Mouse (Mus musculus) olfactory bulb, adult 2 months (tissue): ENCODE data around the gene Olfr1382. TPM values are rescaled to one million over a fixed set of nuclear protein-coding genes. Genes with fewer than 3 reads are reported as not detected.
"Not testable (repeated sequence)": the region's sequence is repeated elsewhere in the genome, so short reads cannot be mapped to it uniquely, and the experiment has no call there.

ENCODE experiments used
- H3K27ac ChIP-seq: fragments of 200-500 bp; 2 replicates; pipeline ENCODE4 v1.5.1; 2012; ENCODE audit warnings: low read depth, low read length; ENCODE audit not compliant: insufficient read depth
- H3K4me1 ChIP-seq: fragments of 200-500 bp; 2 replicates; pipeline ENCODE4 v1.6.1; 2012; ENCODE audit warnings: low read length; ENCODE audit not compliant: control insufficient read depth, insufficient read depth
- H3K4me3 ChIP-seq: fragments of 200-500 bp; 2 replicates; pipeline ENCODE4 v1.5.1; 2012; ENCODE audit warnings: mild to moderate bottlenecking, low read depth, low read length, moderate library complexity; ENCODE audit not compliant: insufficient read depth
- CTCF ChIP-seq: fragments of 200-500 bp; IDR thresholded peaks from 2 replicates; pipeline ENCODE4 v1.5.1; 2012; ENCODE audit warnings: low read depth, mild to moderate bottlenecking, low read length, moderate library complexity; ENCODE audit not compliant: insufficient read depth
- POLR2A ChIP-seq: fragments of 200-500 bp; IDR thresholded peaks from 2 replicates; pipeline ENCODE4 v1.6.1; 2012; ENCODE audit warnings: mild to moderate bottlenecking, low read depth, low read length, moderate library complexity; ENCODE audit not compliant: insufficient read depth
- WGBS: fragments of 180-500 bp; shearing (Covaris S2); methylation state at CpG from one replicate; pipeline ENCODE4 v1.1.7; 2018; 5-methylcytosine and 5-hydroxymethylcytosine counted together
- polyA plus RNA-seq: library from polyadenylated mRNA; stranded (reverse); fragments of >200 nt; gene quantifications from 2 replicates; pipeline ENCODE4 v1.2.4, GENCODE M21; 2012; ENCODE audit warnings: low replicate concordance; ENCODE audit not compliant: missing spikeins, insufficient read depth, insufficient read length

Olfr1382 gene
- polyA plus RNA-seq: not detected in 2 replicates

DNA sequence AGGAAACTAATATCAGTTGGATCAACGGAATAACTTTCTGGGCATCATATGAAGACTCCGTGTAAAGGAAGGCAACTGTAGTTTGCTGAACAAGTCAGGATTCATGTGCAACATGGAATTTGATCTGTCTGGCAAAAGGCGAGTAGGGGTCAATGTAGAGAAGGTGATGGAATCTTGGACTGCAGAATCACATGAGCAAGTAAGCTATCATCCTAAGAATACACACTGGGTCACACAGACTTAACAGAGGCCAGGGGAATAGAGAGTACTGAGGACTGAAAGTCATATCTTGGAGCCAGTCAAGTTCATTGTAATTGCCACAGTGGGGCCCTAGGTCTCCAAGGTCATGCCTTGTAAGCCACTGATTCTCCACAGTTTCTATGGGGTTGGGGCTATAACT, at the start of gene Olfr1382:
Olfr1382 (plus strand) TSS at position 301 of the 400 bp plus-strand sequence.
- WGBS: 81% methylated on average over 3 of the region's 3 CpGs
- Histone ChIP-seq H3K27ac (no peak within 1 kb of the TSS), H3K4me1 (no peaks in the 10 kb centered on the region), H3K4me3 (no peak within 1 kb of the TSS)
- TF ChIP-seq CTCF (no peak), POLR2A (no peak)

DNA sequence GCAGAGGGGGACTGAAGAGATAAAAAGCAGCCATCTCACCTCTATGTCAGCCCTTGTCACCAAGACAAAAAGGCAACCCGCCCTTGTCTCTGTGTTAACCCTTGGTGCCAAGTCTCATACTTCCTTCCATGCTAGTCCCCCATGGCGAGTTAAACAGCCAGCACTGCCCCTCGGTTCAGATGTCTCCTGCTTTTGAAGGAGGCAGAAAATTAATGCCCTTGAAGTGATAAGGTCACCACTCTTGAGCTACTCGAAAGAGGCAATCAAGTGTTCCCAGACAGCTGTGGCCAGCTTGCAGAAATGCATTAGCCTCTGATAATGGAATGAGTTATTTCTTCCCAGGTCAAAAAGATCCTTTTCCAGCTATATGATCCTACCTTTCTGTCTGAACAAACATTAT, 42.1 kb upstream of the Olfr1382 start:
- Histone ChIP-seq H3K27ac (no peak overlapping the region), H3K4me1 (no peaks in the 10 kb centered on the region), H3K4me3 (no peak overlapping the region)
- WGBS: 77% methylated on average over 4 of the region's 4 CpGs
- TF ChIP-seq CTCF (no peak), POLR2A (no peak)

DNA sequence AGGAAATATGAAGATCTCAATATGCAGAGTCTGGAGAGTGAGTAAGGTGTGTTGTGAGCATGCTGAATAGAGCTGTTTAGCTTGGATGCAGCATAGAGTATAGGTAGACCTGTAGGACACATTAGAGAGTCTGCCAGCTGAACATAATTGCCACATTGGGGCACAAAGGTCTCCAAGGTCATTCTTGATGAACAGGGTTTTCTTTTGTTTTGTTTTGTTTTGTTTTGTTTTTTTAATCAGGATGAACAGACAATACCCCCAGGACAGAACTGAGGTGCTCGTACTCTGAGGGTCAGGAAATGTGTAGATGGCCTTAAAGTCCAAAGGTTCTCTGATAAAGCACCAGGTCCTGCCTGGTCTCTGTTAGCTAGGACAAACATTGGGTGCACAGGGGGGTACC, 39.3 kb upstream of the Olfr1382 start, which contains the start of gene Olfr1385:
Olfr1385 (plus strand) TSS at position 301 of the 400 bp plus-strand sequence.
- H3K27ac ChIP-seq, H3K4me1 ChIP-seq, H3K4me3 ChIP-seq: not testable (repeated sequence)
- 83% methylated on average over 1 of the region's 1 CpGs for WGBS

DNA sequence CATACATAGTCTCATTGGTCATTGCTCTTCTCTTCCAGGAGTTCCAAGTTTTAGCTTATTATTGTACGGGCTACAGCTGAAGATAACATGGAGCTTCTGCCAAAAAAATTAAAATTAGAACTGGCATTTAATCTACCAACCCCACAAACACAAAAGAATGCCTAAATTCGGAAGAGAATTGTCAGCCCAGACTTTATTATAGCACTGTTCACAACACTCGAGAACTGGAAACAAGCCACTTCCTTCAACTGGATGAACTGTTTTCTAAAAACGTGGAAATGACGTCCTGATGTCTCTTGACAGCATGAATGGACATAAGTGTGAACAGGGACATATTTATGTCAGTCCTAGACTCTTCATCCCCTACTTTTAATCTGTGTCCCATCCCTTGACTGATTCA, 10.0 kb upstream of the Olfr1382 start:
- H3K4me1 ChIP-seq: no peaks in the 10 kb centered on the region
- H3K4me3 ChIP-seq: no peak overlapping the region
- 60% methylated on average over 5 of the region's 5 CpGs for WGBS
- TF ChIP-seq CTCF: no peak
- TF ChIP-seq POLR2A: no peak
- no peak overlapping the region for H3K27ac ChIP-seq

DNA sequence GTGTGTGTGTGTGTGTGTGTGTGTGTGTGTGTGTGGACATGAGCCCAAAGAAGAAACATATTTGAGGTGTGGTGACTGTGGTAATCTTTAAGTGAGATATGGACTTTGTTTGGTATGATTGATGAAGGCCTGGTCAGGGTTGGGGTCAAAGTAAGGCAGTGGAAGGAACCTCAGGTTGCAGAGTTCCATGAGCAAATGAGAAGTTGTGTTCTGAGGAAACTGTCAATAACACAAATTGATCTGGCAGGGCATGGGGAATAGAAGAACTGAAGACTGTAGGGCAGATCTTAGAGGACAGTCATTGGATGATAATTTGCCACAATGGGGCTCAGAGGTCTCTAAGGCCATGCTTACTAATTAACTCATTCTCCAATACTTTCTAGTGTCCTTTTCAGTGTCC, 8.7 kb upstream of the Olfr1382 start, which contains the start of gene Olfr1383:
Olfr1383 (plus strand) TSS at position 301 of the 400 bp plus-strand sequence.
- H3K4me1 ChIP-seq: no peaks in the 10 kb centered on the region
- TF ChIP-seq CTCF: no peak
- TF ChIP-seq POLR2A: no peak
- no peak within 1 kb of the TSS for H3K27ac ChIP-seq
- no peak within 1 kb of the TSS for H3K4me3 ChIP-seq

DNA sequence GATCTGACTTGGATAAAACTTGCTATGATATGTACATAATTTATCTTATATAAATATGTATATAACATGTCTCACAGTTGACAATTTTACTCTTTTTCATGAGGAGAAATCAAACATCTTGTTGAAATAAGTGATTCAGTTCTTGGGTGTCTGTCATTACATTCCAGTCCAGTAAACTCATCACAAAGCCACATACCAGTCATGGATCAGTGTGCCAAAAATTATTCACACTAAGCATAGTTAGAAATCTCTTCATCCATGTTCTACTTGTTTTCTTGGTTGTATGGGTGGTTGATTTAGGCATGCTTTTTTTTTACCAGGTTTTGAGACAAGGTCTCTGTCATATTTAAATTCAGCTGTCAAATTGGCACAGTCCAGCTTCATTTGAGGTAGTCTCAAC, 4.7 kb downstream of the Olfr1382 start:
- no peaks in the 10 kb centered on the region for H3K4me1 ChIP-seq
- no peak for TF ChIP-seq CTCF
- no peak for TF ChIP-seq POLR2A
- no peak overlapping the region for H3K27ac ChIP-seq

DNA sequence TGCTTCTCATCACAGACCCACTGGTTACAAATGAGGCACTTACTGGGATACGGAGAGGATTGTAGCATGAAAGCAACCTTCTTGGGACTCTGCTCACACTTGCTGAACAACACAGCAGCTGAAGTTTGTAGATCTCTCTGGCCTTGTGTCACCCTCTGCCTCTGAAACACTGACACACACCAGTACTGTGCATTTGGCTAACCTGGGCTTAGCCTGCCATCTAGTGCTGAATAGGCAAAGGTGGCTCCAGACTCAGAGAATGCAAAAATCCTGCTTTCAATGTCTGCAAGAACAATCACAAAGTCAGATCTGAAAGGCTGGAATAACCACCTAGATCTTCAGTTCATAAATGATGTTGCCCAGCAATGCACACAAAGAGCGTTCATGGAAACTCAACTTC, 8.6 kb downstream of the Olfr1382 start:
- H3K4me1 ChIP-seq, H3K27ac ChIP-seq, H3K4me3 ChIP-seq: not testable (repeated sequence)
- 80% methylated on average over 2 of the region's 2 CpGs for WGBS

More for the DNA sequence above, 4.7 kb downstream of the Olfr1382 start:
- H3K4me3 ChIP-seq: no peak overlapping the region

DNA sequence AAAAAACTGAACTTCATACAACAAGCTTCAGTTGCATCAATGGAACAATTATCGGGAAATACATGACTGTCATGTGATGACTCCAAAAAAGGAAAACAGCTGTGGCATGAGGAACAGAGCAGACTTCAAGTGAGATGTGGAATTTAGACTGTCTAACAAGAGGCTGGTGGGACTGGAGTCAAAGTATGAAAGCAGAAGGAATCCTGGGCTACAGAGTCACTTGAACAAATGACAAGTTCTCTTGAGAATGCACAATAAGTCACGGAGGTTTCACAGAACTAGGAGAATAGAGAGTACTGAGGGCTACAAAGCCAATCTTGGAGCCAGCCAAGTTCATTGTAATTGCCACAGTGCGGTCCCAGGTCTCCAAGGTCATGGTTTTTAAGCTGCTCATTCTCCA, 15.1 kb downstream of the Olfr1382 start, which contains the start of gene Olfr1381:
Olfr1381 (plus strand) TSS at position 301 of the 400 bp plus-strand sequence.
- 66% methylated on average over 3 of the region's 3 CpGs for WGBS

DNA sequence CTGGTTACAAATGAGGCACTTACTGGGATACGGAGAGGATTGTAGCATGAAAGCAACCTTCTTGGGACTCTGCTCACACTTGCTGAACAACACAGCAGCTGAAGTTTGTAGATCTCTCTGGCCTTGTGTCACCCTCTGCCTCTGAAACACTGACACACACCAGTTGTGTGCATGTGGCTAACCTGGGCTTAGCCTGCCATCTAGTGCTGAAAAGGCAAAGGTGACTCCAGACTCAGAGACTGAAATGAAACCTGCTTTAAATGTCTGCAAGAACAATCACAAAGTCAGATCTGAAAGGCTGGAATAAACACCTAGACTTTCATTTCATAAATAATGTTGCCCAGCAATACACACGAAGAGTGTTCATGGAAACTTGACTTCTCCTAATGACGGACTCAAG, 26.0 kb downstream of the Olfr1382 start:
- WGBS: 94% methylated on average over 3 of the region's 3 CpGs
- not testable (repeated sequence) for H3K27ac ChIP-seq, H3K4me1 ChIP-seq, H3K4me3 ChIP-seq

More for the DNA sequence above, 15.1 kb downstream of the Olfr1382 start, which contains the start of gene Olfr1381:
- not testable (repeated sequence) for H3K4me1 ChIP-seq, H3K4me3 ChIP-seq, H3K27ac ChIP-seq

DNA sequence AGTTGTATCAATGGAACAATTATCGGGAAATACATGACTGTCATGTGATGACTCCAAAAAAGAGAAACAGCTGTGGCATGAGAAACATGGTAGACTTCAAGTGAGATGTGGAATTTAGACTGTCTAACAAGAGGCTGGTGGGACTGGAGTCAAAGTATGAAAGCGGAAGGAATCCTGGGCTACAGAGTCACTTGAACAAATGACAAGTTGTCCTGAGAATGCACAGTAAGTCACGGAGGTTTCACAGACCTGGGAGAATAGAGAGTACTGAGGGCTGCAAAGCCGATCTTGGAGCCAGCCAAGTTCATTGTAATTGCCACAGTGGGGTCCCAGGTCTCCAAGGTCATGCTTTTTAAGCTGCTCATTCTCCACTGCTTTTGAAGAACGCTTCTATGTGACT, 28.5 kb downstream of the Olfr1382 start, which contains the start of gene Olfr1380:
Olfr1380 (plus strand) TSS at position 301 of the 400 bp plus-strand sequence.
- not testable (repeated sequence) for H3K27ac ChIP-seq, H3K4me1 ChIP-seq, H3K4me3 ChIP-seq
- 64% methylated on average over 5 of the region's 5 CpGs for WGBS

DNA sequence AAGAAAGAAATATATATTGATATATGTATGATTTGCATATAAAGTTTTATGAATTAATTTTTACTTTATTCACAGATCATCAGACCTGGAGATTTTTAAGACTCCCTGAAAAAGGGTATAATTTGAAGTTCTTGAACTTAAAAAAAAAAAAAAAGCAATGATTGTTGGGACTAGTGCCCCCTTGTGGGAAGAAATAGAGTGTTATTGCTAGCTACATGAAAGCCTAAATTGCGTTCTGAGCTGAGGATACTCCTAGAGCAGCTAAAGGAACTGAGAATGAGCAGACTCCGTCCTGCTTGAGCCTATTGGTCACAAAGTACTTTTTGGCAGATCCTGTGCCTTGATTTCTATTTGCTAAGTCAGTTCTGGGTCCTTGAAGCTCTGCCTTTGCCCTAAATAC, 47.0 kb downstream of the Olfr1382 start:
- whole genome bisulfite sequencing: 54% methylated on average over 2 of the region's 2 CpGs
- not testable (repeated sequence) for H3K4me1 ChIP-seq

DNA sequence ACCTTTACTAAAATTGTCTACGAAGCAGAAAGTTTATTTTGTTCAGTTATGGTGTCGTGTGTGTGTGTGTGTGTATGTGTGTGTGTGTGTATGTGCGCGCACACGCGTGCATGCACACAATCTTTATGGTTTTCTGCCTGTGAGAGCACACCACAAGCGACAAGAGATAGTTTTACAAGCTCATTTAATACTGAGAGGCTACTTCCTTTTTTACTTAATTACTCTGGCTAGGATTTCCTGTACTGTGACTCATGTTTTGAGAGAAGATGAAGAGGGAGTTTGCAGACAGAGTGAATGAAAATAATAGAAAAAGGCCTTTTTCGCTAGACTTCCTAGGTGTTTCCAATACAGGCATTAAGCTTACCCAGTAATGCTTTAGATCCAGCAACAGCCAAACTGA, 52.4 kb downstream of the Olfr1382 start:
- not testable (repeated sequence) for H3K4me1 ChIP-seq, H3K4me3 ChIP-seq, H3K27ac ChIP-seq
- 86% methylated on average over 8 of the region's 8 CpGs for WGBS

More for the DNA sequence above, 47.0 kb downstream of the Olfr1382 start:
- H3K4me3 ChIP-seq, H3K27ac ChIP-seq: not testable (repeated sequence)
